29 mouse cellular contexts compared by ENCODE assay signal in genomic region chr10:25462669-25463068, GRCm38 (mm10).
"Had no signal": no experiment of that assay in that cellular context is flagged by ENCODE, and none has a peak within 500 bp of the region (broad histone marks: within the 10 kb centered on the region; RNA-seq: fewer than 3 reads in every experiment).

No protein-coding gene starts in this region.

- H3K9me3 ChIP-seq: heart, embryonic 13.5 days; heart, embryonic 15.5 days; hindbrain, embryonic 10.5 days; hindbrain, embryonic 12.5 days; intestine, embryonic 15.5 days; limb, embryonic 10.5 days; limb, embryonic 12.5 days; liver, embryonic 13.5 days; liver, embryonic 15.5 days had no signal

- H3K4me3 ChIP-seq: gastrocnemius, adult 2 months; heart, adult 2 months; heart, embryonic 13.5 days; heart, embryonic 15.5 days; hindbrain, embryonic 10.5 days; hindbrain, embryonic 12.5 days; intestine, embryonic 15.5 days; layer of hippocampus, adult 2 months; left cerebral cortex, adult 2 months; limb, embryonic 10.5 days; limb, embryonic 12.5 days; liver, embryonic 13.5 days; liver, embryonic 15.5 days had no signal

- H3K36me3 ChIP-seq: heart, embryonic 13.5 days; heart, embryonic 15.5 days; hindbrain, embryonic 10.5 days; hindbrain, embryonic 12.5 days; intestine, embryonic 15.5 days; limb, embryonic 10.5 days; limb, embryonic 12.5 days; liver, embryonic 13.5 days; liver, embryonic 15.5 days had no signal

- H3K4me2 ChIP-seq: heart, embryonic 11.5 days; heart, embryonic 13.5 days; heart, embryonic 15.5 days; hindbrain, embryonic 12.5 days; hindbrain, embryonic 14.5 days; intestine, embryonic 15.5 days; limb, embryonic 12.5 days; liver, embryonic 11.5 days; liver, embryonic 13.5 days; liver, embryonic 15.5 days had no signal

- H3K27me3 ChIP-seq: heart, embryonic 13.5 days; heart, embryonic 15.5 days; hindbrain, embryonic 12.5 days; intestine, embryonic 15.5 days; limb, embryonic 12.5 days; liver, embryonic 13.5 days; liver, embryonic 15.5 days had no signal

- H3K27ac ChIP-seq: gastrocnemius, adult 2 months; heart, adult 2 months; heart, embryonic 13.5 days; heart, embryonic 15.5 days; hindbrain, embryonic 10.5 days; hindbrain, embryonic 12.5 days; hindbrain, embryonic 14.5 days; intestine, embryonic 15.5 days; layer of hippocampus, adult 2 months; left cerebral cortex, adult 2 months; limb, embryonic 10.5 days; limb, embryonic 12.5 days; liver, embryonic 13.5 days; liver, embryonic 15.5 days had no signal

- ATAC-seq: hindbrain, embryonic 16.5 days; inflammation-experienced regulatory T-cells, adult 6 months; intestine, embryonic 15.5 days; intestine, postnatal 0 days had no signal

- DNase-seq: gastrocnemius, adult 2 months; gastrocnemius, postnatal 10 days; gastrocnemius, postnatal 25 days; heart, adult 2 months; heart, postnatal 14 days; heart, postnatal 4 days; kidney, adult 18-20 months; kidney, adult 8-10 months; kidney, postnatal 10 days; kidney, postnatal 25 days; kidney, postnatal 4 days; liver; liver, embryonic 13.5 days had no signal

- H3K4me1 ChIP-seq: hindbrain, embryonic 10.5 days; hindbrain, embryonic 12.5 days; intestine, embryonic 15.5 days; limb, embryonic 10.5 days had no signal

- H3K9ac ChIP-seq: heart, embryonic 13.5 days; heart, embryonic 15.5 days; hindbrain, embryonic 12.5 days; hindbrain, embryonic 14.5 days; intestine, embryonic 15.5 days; limb, embryonic 12.5 days; liver, embryonic 13.5 days; liver, embryonic 15.5 days had no signal
